Mouse (Mus musculus) forebrain, embryonic 14.5 days (tissue): ENCODE results near the gene Isl1. TPM values are rescaled to one million over a fixed set of nuclear protein-coding genes. Genes with fewer than 3 reads are reported as not detected.

Experiments used
- ATAC-seq: fragments of 200-750 bp; cut with Nextera tagmentation; 2 replicates; pipeline ENCODE4 v1.8.0; 2017; ENCODE audit warnings: mild to moderate bottlenecking, moderate library complexity
- DNase-seq: peaks from one replicate; pipeline ENCODE4 v3.0.0-alpha.2; 2015; ENCODE audit warnings: low spot score
- H3K27ac ChIP-seq: fragments of 300-500 bp; sonication (generic); 2 replicates; pipeline ENCODE4 v1.5.1; 2014; ENCODE audit warnings: low read depth, mild to moderate bottlenecking, control low read depth, low read length, moderate library complexity
- H3K27me3 ChIP-seq: fragments of 300-500 bp; sonication (generic); replicated peaks from 2 replicates; pipeline ENCODE4 v1.6.1; 2014; ENCODE audit warnings: low read length, control low read depth, mixed read lengths; ENCODE audit not compliant: control insufficient read depth, insufficient read depth
- H3K36me3 ChIP-seq: fragments of 300-500 bp; sonication (generic); 2 replicates; pipeline ENCODE4 v1.6.1; 2014; ENCODE audit warnings: low read length, control low read depth; ENCODE audit not compliant: control insufficient read depth, insufficient read depth
- H3K4me1 ChIP-seq: fragments of 300-500 bp; sonication (generic); 2 replicates; pipeline ENCODE4 v1.6.1; 2014; ENCODE audit warnings: antibody characterized with exemption, low read length, control low read depth; ENCODE audit not compliant: control insufficient read depth, insufficient read depth
- H3K4me2 ChIP-seq: fragments of 300-500 bp; sonication (generic); 2 replicates; pipeline ENCODE4 v1.6.1; 2014; ENCODE audit warnings: mild to moderate bottlenecking, control low read depth, low read length
- H3K4me3 ChIP-seq: fragments of 300-500 bp; sonication (generic); 2 replicates; pipeline ENCODE4 v1.5.1; 2014; ENCODE audit warnings: low read depth, low read length, control low read depth
- H3K9ac ChIP-seq: fragments of 300-500 bp; sonication (generic); 2 replicates; pipeline ENCODE4 v1.6.1; 2014; ENCODE audit warnings: mild to moderate bottlenecking, low read length, control low read depth, moderate library complexity
- H3K9me3 ChIP-seq: fragments of 300-500 bp; sonication (generic); replicated peaks from 2 replicates; pipeline ENCODE4 v1.6.1; 2016; ENCODE audit warnings: low read length, control low read depth, mixed read lengths; ENCODE audit not compliant: control insufficient read depth
- WGBS: fragments of 180-500 bp; shearing (Covaris S2); extraction: QIAGEN DNeasy Blood & Tissue Kit; methylation state at CpG from one replicate; pipeline ENCODE4 v1.1.7; 2014; 5-methylcytosine and 5-hydroxymethylcytosine counted together
- polyA plus RNA-seq: library from polyadenylated mRNA; unstranded; fragments of >200 nt; fragmentation: Nextera tagmentation; extraction: Ambion mirVana; gene quantifications from 2 replicates; pipeline ENCODE4 v1.2.1, GENCODE M21; 2014

Isl1 gene
- polyA plus RNA-seq = 81.8 and 86.8 TPM in 2 replicates

DNA sequence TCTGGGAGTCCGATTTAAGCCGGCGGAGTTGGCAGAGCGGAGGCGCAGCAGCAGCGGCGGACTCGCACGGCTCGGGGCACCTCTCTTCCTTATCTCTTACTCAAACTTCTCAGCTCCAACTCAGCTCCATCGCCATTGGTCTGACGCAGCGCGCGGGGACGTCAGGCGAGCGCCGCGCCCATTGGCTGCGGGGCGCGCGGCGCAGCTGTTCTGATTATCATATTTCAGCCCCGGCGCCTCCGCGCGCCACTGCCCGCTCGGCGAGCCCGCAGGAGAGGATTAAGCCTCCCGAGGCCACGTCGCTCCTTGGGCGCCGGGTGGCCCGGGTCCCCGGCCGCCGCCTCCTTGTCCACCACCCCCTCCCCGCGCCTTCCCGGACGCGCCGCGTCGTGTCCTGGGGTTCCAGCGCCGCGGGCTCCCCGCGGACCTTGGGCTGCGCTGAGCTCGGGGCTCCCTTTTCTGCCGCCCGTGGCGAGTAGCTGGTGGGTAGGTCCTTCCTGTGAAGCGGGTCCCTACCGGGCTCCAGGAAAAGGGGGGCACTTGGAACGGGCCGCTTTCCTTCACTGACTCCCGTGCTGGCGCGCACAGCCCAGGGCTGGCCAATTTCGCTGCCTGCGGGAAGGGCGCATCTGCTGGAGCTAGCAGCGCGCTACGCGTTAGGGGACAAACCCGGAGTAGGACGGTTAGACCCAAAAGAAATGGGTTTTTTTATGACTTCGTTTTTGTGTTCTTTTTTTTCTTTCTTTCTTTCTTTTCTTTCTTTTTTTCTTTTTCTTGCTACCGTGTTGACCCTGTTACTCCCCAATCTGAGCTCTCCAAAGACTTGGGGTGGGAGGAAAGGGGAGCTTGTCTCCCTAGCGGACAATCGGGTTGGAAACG is at the start of gene Isl1:
Gene Isl1 (minus strand): TSS at position 106 of the 879 bp plus-strand sequence.
- H3K4me2 ChIP-seq = peak within 1 kb of the TSS; percentile 96
- H3K27ac ChIP-seq = peak within 1 kb of the TSS; percentile 75
- DNase-seq = peak; percentile 92
- H3K4me3 ChIP-seq = peak within 1 kb of the TSS; percentile 56
- under 1% methylated on average over 80 of the region's 82 CpGs for WGBS
- H3K4me1 ChIP-seq = no peaks in the 10 kb centered on the region
- ATAC-seq = peak; percentile 96
- H3K9ac ChIP-seq = peak within 1 kb of the TSS; percentile 71
- H3K9me3 ChIP-seq = no peaks in the 10 kb centered on the region
- H3K27me3 ChIP-seq = peaks cover 82% of the 10 kb centered on the region
- no peaks in the 10 kb centered on the region for H3K36me3 ChIP-seq

DNA sequence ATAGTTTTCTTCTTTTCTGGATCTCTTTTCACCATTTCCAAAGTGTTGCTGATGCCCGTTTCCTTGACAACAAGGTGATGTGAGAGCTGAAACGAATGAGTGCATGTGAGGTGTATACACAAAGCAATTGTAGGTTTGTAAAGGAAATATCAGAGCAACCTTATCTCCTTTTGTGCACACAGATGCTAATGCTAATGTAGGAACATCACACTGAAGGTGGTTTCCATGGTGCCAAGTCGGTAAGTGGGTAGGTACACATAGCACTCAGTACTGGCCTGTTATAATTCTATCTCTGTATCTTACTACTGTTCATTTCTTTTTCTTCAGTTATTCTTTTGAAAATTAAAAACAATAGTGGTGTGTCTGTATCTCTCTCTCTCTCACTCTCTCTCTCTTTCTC is 26.3 kb upstream of the Isl1 start:
- Histone ChIP-seq H3K4me3 (no peak overlapping the region), H3K4me1 (no peaks in the 10 kb centered on the region), H3K9me3 (no peaks in the 10 kb centered on the region), H3K36me3 (no peaks in the 10 kb centered on the region), H3K9ac (no peak overlapping the region), H3K27me3 (no peaks in the 10 kb centered on the region), H3K27ac (no peak overlapping the region), H3K4me2 (no peak overlapping the region)
- peak; percentile 7 for DNase-seq
- ATAC-seq = no peak
- WGBS = 79% methylated on average over 3 of the region's 3 CpGs

DNA sequence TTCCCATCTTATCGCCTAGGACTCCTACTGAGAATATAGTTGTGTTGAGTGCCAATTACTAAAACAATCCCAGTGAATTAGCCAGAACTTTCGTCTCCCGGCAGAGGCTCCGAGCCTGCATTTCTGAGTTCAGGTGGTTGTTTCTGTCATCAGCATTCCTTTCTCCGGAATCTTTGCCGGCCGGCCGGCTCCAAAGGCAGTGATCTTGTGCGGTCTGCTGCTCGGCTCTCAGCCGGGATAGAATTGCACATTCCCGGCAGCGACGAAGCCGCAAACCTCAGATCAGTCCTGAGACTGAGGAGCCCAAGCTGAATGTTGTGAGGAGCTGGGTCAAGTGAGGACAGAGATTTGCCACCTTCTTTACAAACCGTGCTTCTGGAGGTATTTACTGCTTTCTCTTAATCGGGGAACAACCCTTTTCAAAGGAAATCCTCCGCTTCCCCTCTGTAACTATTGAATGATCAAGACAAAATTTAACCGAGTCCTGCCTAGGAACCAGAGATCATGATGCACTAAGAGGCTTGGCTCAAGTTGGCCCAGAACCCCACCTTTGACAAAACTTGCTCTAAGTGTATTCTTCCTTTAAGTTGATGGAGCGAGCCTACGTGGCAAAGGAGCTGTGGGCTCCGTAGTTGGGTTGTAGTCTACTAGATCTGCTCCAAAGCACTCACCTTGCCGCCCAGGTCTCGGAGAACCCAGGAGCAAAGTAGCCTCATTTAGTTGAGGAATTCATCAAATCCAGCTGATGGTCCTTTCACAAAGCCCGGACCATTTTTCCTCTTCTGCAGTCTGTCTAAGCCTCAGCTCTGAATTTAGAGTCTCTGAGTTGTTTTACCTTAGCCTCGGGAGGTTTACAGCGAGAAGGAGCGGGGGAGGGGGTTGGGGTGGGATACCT is 4.4 kb upstream of the Isl1 start:
- DNase-seq (peak; percentile 11), ATAC-seq (no peak)
- H3K4me3 ChIP-seq = 0 out of 2 replicates have a peak overlapping the region, but pooled peaks have one; percentile 11

DNA sequence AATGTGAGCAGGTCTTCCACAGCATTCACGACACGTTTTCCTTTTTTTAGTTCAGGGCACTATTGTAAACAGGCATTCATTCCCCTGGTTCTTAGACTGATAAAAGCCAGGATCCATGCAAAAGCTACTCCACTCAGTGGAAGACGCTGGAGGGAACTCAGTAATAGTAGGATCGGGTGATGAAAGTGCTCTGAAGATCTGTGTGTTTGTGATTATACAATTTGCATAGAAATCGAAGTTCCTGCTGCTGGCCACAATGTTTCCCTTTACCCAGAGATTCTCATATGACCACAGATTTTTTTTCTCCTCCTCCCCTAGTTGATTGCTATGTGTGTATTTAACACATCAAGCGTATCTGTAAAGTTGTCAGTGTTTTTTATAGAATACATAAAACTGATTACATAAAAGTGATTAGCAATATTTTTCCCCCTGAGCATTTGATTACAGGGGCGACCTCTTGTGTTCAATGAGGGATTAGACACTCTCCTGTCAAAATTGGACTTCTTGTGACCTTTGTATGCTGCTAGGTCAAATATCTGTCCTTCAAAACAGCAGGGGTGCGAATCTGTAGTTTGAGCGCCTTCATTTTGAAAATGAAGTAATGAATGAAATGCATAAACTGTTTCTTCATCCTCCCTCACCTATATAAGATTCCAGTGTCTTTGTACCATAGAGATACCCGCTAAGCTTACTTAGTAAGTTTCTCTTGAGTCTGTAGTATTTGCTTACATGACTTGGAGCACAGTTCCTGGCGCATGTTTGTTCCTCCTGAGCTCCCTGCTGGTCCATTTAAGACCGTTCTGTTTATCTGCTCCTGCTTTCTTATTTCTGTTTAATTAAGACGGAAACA is 2.6 kb upstream of the Isl1 start:
- H3K9me3 ChIP-seq = no peaks in the 10 kb centered on the region
- H3K4me3 ChIP-seq = peak overlapping the region; percentile 56
- 3% methylated on average over 13 of the region's 13 CpGs for WGBS
- peak overlapping the region; percentile 33; the same call in 1 of the 2 replicates for H3K9ac ChIP-seq
- DNase-seq (peak; percentile 62), ATAC-seq (no peak)
- H3K27me3 ChIP-seq = peaks cover 66% of the 10 kb centered on the region
- peak overlapping the region; percentile 96 for H3K4me2 ChIP-seq
- H3K4me1 ChIP-seq = no peaks in the 10 kb centered on the region
- H3K27ac ChIP-seq = no peak overlapping the region
- no peaks in the 10 kb centered on the region for H3K36me3 ChIP-seq

More for the DNA sequence above, 4.4 kb upstream of the Isl1 start:
- H3K9me3 ChIP-seq = no peaks in the 10 kb centered on the region
- H3K27me3 ChIP-seq = peaks cover 61% of the 10 kb centered on the region
- H3K4me2 ChIP-seq = peak overlapping the region; percentile 30
- WGBS = under 1% methylated on average over 28 of the region's 28 CpGs
- 0 out of 2 replicates have a peak overlapping the region, but pooled peaks have one; percentile 9 for H3K27ac ChIP-seq
- H3K4me1 ChIP-seq = no peaks in the 10 kb centered on the region
- no peaks in the 10 kb centered on the region for H3K36me3 ChIP-seq
- peak overlapping the region; percentile 21; the same call in 1 of the 2 replicates for H3K9ac ChIP-seq

DNA sequence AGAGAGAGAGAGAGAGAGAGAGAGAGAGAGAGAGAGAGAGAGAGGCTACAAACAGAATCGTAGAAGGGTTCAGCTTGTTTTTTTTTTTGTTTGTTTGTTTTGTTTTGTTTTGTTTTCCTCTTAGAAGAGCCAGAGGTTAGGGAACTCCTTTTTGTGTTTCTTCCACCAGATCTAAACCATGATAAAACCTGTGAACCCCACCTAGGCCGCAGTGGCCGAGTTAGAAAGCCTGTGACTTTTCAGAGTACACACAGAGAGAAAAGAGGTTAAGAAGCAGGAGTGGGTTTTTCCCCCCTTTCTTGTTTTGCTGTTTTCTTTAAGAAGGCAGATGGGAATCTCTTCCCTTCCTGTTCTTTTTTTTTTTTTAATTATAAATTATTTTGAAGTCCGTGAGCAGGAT is 1.5 kb upstream of the Isl1 start:
- 5% methylated on average over 4 of the region's 4 CpGs for WGBS

DNA sequence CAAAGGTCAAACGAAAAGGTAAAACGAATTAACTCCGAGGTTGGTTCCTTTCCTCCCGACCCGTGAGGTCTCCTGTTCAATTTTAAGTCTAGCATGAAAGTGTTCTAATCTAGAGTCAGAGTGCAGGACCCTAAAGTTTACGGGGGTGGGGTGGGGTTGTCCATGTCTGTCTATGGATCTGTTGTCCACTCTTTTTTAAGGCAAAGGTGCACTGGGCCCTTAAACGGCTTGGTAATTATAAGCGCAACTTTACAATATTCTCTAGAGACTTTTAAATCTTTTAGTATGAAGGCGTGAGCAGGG is 925 bp upstream of the Isl1 start:
- ATAC-seq (no peak), DNase-seq (no peak)
- peak overlapping the region; percentile 96 for H3K4me2 ChIP-seq
- H3K9ac ChIP-seq = peak overlapping the region; percentile 71
- 0% methylated on average over 9 of the region's 9 CpGs for WGBS
- peaks cover 78% of the 10 kb centered on the region for H3K27me3 ChIP-seq
- H3K4me3 ChIP-seq = peak overlapping the region; percentile 56
- 0 out of 2 replicates have a peak overlapping the region, but pooled peaks have one; percentile 75 for H3K27ac ChIP-seq
- H3K36me3 ChIP-seq = no peaks in the 10 kb centered on the region
- H3K9me3 ChIP-seq = no peaks in the 10 kb centered on the region
- H3K4me1 ChIP-seq = no peaks in the 10 kb centered on the region

More for the DNA sequence above, 1.5 kb upstream of the Isl1 start:
- DNase-seq (no peak), ATAC-seq (no peak)
- Histone ChIP-seq H3K4me3 (peak overlapping the region; percentile 56), H3K36me3 (no peaks in the 10 kb centered on the region), H3K27ac (peak overlapping the region; percentile 6; the same call in 1 of the 2 replicates), H3K9ac (peak overlapping the region; percentile 33; the same call in 1 of the 2 replicates), H3K27me3 (peaks cover 76% of the 10 kb centered on the region), H3K4me2 (peak overlapping the region; percentile 96), H3K4me1 (no peaks in the 10 kb centered on the region), H3K9me3 (no peaks in the 10 kb centered on the region)

DNA sequence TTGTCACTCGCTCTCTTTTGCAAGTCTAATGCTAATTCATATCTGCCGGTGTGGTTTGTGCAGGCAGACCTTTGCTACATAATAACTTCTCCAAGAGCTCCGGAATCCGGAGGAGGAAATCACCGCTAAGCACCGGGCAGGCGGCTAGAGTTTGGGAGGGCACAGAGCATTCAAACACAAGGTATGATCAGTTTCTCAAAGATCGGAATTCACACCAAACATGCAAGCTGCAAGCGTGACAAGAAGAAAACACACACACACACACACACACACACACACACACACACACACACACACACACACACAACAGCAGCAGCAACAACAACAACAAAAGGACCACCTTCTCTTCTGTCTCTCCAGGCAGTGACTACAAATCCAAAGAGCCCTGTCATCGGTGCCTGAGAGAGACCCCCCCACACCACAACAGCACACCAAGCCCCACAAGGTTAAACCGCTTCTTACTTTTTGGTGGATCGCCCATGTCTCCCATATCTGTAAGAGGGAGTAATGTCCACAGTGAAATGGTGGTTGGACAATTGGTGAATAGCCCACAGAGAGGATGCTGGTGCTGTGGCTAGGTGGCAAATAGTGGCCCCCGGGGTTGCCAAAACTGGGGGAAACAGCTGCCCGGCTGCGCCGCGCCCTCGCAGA is 431 bp downstream of the Isl1 start:
- H3K27ac ChIP-seq = peak overlapping the region; percentile 49; the same call in 1 of the 2 replicates
- 0% methylated on average over 18 of the region's 18 CpGs for WGBS
- H3K4me1 ChIP-seq = no peaks in the 10 kb centered on the region
- no peaks in the 10 kb centered on the region for H3K9me3 ChIP-seq
- H3K9ac ChIP-seq = peak overlapping the region; percentile 71; the same call in 1 of the 2 replicates
- no peaks in the 10 kb centered on the region for H3K36me3 ChIP-seq
- ATAC-seq = peak; percentile 27; the same call in 1 of the 2 replicates
- no peak for DNase-seq
- peaks cover 80% of the 10 kb centered on the region for H3K27me3 ChIP-seq
- H3K4me2 ChIP-seq = peak overlapping the region; percentile 96
- peak overlapping the region; percentile 56 for H3K4me3 ChIP-seq
